Mouse (Mus musculus) spleen, adult 2 months (tissue): Measurements from ENCODE around the gene Ptprz1. TPM values are rescaled to one million over a fixed set of nuclear protein-coding genes. Genes with fewer than 3 reads are reported as not detected.
"Not testable (repeated sequence)": the region's sequence is repeated elsewhere in the genome, so short reads cannot be mapped to it uniquely, and the experiment has no call there.

Experiments
- DNase-seq, 2 experiments: peaks; one replicate each; pipeline versions ENCODE4 v3.0.0 to v3.0.0-alpha.2; 2012 to 2021; ENCODE audit warnings: low spot score in 2 of 2, low read depth in 1 of 2
- H3K27ac ChIP-seq: fragments of 200-500 bp; 2 replicates; pipeline ENCODE4 v1.5.1; 2012; ENCODE audit warnings: low read length, inconsistent platforms; ENCODE audit not compliant: insufficient read depth
- H3K27me3 ChIP-seq: fragments of 200-500 bp; 2 replicates; pipeline ENCODE4 v1.6.1; 2012; ENCODE audit warnings: mild to moderate bottlenecking, moderate library complexity, low read length, inconsistent platforms; ENCODE audit not compliant: control insufficient read depth, insufficient read depth
- H3K36me3 ChIP-seq: fragments of 200-500 bp; 2 replicates; pipeline ENCODE4 v1.6.1; 2012; ENCODE audit warnings: mild to moderate bottlenecking, low read length, inconsistent platforms; ENCODE audit not compliant: control insufficient read depth, insufficient read depth
- H3K4me1 ChIP-seq: fragments of 200-500 bp; 2 replicates; pipeline ENCODE4 v1.6.1; 2011; ENCODE audit warnings: inconsistent platforms; ENCODE audit not compliant: control insufficient read depth, insufficient read depth, insufficient read length
- H3K4me3 ChIP-seq: fragments of 200-500 bp; 2 replicates; pipeline ENCODE4 v1.5.1; 2011; ENCODE audit warnings: mild to moderate bottlenecking, inconsistent platforms; ENCODE audit not compliant: insufficient read depth, insufficient read length; ENCODE audit errors: extremely low read depth
- CTCF ChIP-seq: fragments of 200-500 bp; IDR thresholded peaks from 2 replicates; pipeline ENCODE4 v1.5.1; 2011; ENCODE audit warnings: mild to moderate bottlenecking, inconsistent platforms; ENCODE audit not compliant: insufficient read depth, insufficient read length, insufficient replicate concordance; ENCODE audit errors: extremely low read depth
- POLR2A ChIP-seq: fragments of 200-500 bp; IDR thresholded peaks from 2 replicates; pipeline ENCODE4 v1.6.1; 2011; ENCODE audit warnings: low read depth, low read length, inconsistent platforms
- WGBS: fragments of 180-500 bp; shearing (Covaris S2); methylation state at CpG from one replicate; pipeline ENCODE4 v1.1.7; 2018; 5-methylcytosine and 5-hydroxymethylcytosine counted together
- polyA plus RNA-seq: library from polyadenylated mRNA; depleted of rRNA; stranded (reverse); fragments of >200 nt; gene quantifications from 2 replicates; pipeline ENCODE4 v1.2.3, GENCODE M21; 2012

Ptprz1 gene
- polyA plus RNA-seq, 1 experiment, result 0.07 TPM

DNA sequence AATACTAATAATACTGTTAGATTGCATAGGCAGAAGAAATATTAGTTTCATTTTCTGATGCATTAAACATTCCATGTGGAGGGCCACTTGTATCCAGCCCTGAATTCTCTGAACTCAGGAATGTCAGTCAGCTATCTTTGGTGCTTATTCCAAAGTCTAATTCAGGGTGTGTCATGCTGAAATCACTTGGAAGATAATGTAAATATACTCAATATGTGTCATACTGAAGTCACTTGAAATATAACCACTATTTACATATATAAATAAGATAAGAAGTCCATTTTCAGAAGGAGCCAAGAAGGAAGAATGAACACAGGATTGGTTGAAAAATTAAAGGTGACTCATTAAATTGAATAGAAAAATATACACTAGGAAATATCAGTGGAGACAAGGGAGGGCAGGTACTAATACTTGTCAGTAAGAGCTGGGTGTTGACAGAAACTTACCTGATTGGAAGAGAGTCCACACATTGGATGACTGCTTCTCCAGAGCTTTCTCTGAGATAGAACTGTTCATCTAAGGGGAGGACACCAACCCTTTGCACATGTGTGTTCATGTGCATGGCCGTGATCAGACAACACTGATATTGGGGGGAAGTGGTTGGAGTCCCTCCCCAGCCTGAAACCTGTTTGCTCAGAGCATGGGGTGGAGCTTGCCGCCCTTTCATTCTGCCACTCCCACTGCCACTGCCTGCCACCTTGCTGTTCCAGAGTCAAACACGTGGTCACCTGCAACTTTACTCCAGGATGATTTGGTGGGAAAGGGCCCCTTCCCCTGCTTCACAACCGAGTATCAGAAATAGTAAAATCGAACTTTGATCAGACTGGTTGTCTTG is 209.5 kb downstream of the Ptprz1 start:
- no peaks in the 10 kb centered on the region for H3K27me3 ChIP-seq
- DNase-seq, result no peak
- H3K4me1 ChIP-seq, result no peaks in the 10 kb centered on the region
- 82% methylated on average over 5 of the region's 5 CpGs for WGBS
- TF ChIP-seq CTCF, result no peak
- no peak for TF ChIP-seq POLR2A
- H3K4me3 ChIP-seq, result no peak overlapping the region
- no peak overlapping the region for H3K27ac ChIP-seq
- no peaks in the 10 kb centered on the region for H3K36me3 ChIP-seq

DNA sequence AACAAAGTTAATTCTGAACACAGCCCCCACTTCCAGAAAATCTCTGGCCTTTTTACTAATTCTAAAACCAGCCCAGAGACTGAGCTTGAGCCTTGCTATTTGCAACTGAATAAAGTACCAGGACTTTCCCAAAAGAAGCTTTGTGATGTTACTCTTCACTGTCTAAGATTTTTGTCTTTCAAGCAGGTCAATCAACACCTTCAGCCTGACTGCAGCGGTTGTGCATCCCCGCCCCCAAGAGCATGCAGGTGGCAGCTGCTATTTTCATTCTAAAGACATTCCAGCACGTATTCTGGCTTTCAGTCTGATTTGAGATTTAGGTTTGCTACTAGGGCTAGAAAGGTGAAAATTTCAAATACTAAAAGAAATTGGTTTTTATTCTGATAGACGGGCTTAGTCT is 214.0 kb downstream of the Ptprz1 start:
- not testable (repeated sequence) for H3K27ac ChIP-seq, H3K4me3 ChIP-seq, H3K27me3 ChIP-seq, H3K4me1 ChIP-seq, H3K36me3 ChIP-seq, DNase-seq
- WGBS, result 81% methylated on average over 4 of the region's 4 CpGs

DNA sequence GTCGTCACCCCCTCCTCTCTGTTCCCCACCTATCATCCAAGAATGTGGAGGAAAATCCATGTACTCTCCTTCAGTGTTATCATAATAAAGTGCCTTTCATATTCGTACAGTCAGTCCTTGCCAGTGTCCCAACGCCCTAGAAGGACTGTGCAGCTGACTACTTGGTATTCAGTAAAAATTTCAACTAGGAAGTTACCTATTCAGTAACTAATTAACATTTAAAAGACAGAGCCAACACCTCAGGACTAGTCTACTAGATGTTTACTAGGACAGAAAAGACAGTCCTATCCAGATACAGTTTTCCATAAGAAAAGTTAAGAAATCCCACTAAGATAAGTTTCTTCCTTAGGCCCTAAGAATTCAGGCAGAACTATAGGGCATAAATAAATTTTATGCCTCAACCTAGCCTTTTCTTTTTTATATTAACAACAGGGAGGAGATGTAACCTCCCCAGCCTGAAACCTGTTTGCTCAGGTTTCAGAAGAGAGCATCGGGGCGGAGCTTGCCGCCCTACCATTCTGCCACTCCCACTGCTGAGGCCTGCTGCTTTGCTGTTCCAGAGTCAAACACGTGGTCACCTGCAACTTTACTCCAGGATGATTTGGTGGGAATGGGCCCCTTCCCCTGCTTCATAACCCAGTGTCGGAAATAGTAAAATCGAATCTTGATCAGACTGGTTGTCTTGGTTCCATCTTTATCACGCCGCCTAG is 215.2 kb downstream of the Ptprz1 start:
- not testable (repeated sequence) for H3K36me3 ChIP-seq, H3K27ac ChIP-seq, H3K4me1 ChIP-seq, H3K27me3 ChIP-seq, DNase-seq, H3K4me3 ChIP-seq
- 90% methylated on average over 11 of the region's 11 CpGs for WGBS
